Mouse (Mus musculus) midbrain, postnatal 0 days (tissue): ENCODE measurements around the gene Cables2. TPM values are rescaled to one million over a fixed set of nuclear protein-coding genes. Genes with fewer than 3 reads are reported as not detected.

Experiments
- ATAC-seq: fragments of 200-750 bp; cut with Nextera tagmentation; 2 replicates; pipeline ENCODE4 v1.8.0; 2017; ENCODE audit warnings: moderate number of reproducible peaks, mild to moderate bottlenecking, moderate TSS enrichment, moderate library complexity; ENCODE audit not compliant: low FRiP score
- DNase-seq: peaks from one replicate; pipeline ENCODE4 v3.0.0-alpha.2; 2015; ENCODE audit warnings: low spot score
- H3K27ac ChIP-seq: fragments of 300-500 bp; sonication (generic); 2 replicates; pipeline ENCODE4 v1.5.1; 2014; ENCODE audit warnings: low read depth, mild to moderate bottlenecking, low read length, mixed read lengths
- H3K27me3 ChIP-seq: fragments of 300-500 bp; sonication (generic); 2 replicates; pipeline ENCODE4 v1.6.1; 2014; ENCODE audit warnings: low read length, control low read depth, mixed read lengths; ENCODE audit not compliant: insufficient read depth
- H3K36me3 ChIP-seq: fragments of 300-500 bp; sonication (generic); 2 replicates; pipeline ENCODE4 v1.6.1; 2014; ENCODE audit warnings: low read length, control low read depth, mixed read lengths; ENCODE audit not compliant: insufficient read depth
- H3K4me1 ChIP-seq: fragments of 300-500 bp; sonication (generic); 2 replicates; pipeline ENCODE4 v1.6.1; 2014; ENCODE audit warnings: mild to moderate bottlenecking, control low read depth, antibody characterized with exemption, low read length, mixed read lengths; ENCODE audit not compliant: insufficient read depth
- H3K4me2 ChIP-seq: fragments of 300-500 bp; sonication (generic); 2 replicates; pipeline ENCODE4 v1.6.1; 2014; ENCODE audit warnings: low read depth, mild to moderate bottlenecking, low read length, mixed read lengths; ENCODE audit not compliant: poor library complexity, severe bottlenecking
- H3K4me3 ChIP-seq: fragments of 300-500 bp; sonication (generic); 2 replicates; pipeline ENCODE4 v1.5.1; 2014; ENCODE audit warnings: low read depth, mild to moderate bottlenecking, low read length, moderate library complexity
- H3K9ac ChIP-seq: fragments of 300-500 bp; sonication (generic); replicated peaks from 2 replicates; pipeline ENCODE4 v1.6.1; 2014; ENCODE audit warnings: mild to moderate bottlenecking, low read length, moderate library complexity, mixed read lengths; ENCODE audit not compliant: poor library complexity, severe bottlenecking
- H3K9me3 ChIP-seq: fragments of 300-500 bp; sonication (generic); 2 replicates; pipeline ENCODE4 v1.6.1; 2016; ENCODE audit warnings: low read length, control low read depth
- CTCF ChIP-seq: IDR thresholded peaks from 2 replicates; pipeline ENCODE4 v1.5.1; 2016; ENCODE audit warnings: antibody characterized with exemption, mild to moderate bottlenecking
- WGBS: fragments of 180-500 bp; shearing (Covaris S2); extraction: QIAGEN DNeasy Blood & Tissue Kit; methylation state at CpG from one replicate; pipeline ENCODE4 v1.1.7; 2014; 5-methylcytosine and 5-hydroxymethylcytosine counted together
- polyA plus RNA-seq: library from polyadenylated mRNA; unstranded; fragments of >200 nt; fragmentation: Nextera tagmentation; extraction: Ambion mirVana; gene quantifications from 2 replicates; pipeline ENCODE4 v1.2.1, GENCODE M21; 2015
- total RNA-seq: library from RNA; depleted of rRNA; stranded (reverse); fragments of >200 nt; gene quantifications from 2 replicates; pipeline ENCODE4 v1.2.3, GENCODE M21; 2014

Cables2 gene
- total and polyA plus RNA-seq, 2 experiments from 2014 or later, result 37.8 to 59.1 TPM

DNA sequence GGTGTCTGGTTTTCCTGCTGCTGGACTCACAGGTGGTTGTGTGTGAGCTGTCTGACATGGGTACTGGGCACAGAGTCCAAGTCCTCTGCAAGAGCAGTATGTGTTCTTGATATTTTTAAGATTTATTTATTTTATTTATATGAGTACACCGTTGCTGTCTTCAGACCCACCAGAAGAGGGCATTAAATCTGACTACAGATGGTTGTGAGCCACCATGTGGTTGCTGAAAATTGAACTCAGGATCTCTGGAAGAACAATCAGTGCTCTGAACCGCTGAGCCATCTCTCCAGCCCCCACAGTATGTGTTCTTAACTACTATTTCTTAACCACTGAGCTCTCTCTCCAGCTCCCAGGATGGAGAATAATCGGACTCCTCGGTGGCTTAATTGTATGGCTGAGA lies 28.9 kb upstream of the Cables2 start:
- Histone ChIP-seq H3K36me3 (no peaks in the 10 kb centered on the region), H3K4me1 (no peaks in the 10 kb centered on the region), H3K27ac (no peak overlapping the region), H3K9ac (no peak overlapping the region), H3K27me3 (no peaks in the 10 kb centered on the region), H3K9me3 (0 out of 2 replicates have a peak, but pooled peaks cover 4% of the 10 kb centered on the region), H3K4me3 (no peak overlapping the region), H3K4me2 (no peak overlapping the region)
- ATAC-seq (no peak), DNase-seq (no peak)
- 81% methylated on average over 4 of the region's 4 CpGs for WGBS
- no peak for TF ChIP-seq CTCF

DNA sequence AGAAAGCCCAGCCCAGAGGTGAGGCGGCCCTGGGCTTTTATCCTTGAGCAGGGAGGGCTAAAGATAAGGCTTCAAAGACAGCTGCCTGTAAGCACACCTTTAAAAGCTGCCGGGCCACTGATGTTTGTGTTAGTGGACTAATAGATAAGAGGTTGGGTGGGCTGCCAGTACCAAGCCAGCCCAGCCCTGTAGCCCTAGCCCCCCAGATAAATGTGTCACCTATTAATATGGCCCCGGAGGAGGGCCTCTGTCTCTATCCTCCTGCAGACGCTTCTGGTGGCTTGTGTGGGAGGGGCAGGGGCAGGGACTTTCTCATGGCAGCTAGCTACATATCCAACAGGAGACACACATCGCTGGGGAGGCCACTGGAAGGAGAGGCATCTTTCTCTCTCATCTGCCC lies 27.5 kb upstream of the Cables2 start:
- Histone ChIP-seq H3K36me3 (no peaks in the 10 kb centered on the region), H3K27ac (no peak overlapping the region), H3K9me3 (0 out of 2 replicates have a peak, but pooled peaks cover 4% of the 10 kb centered on the region), H3K4me1 (no peaks in the 10 kb centered on the region), H3K4me3 (no peak overlapping the region), H3K4me2 (no peak overlapping the region), H3K9ac (no peak overlapping the region), H3K27me3 (no peaks in the 10 kb centered on the region)
- 63% methylated on average over 5 of the region's 5 CpGs for WGBS
- DNase-seq (no peak), ATAC-seq (no peak)
- TF ChIP-seq CTCF, result no peak

DNA sequence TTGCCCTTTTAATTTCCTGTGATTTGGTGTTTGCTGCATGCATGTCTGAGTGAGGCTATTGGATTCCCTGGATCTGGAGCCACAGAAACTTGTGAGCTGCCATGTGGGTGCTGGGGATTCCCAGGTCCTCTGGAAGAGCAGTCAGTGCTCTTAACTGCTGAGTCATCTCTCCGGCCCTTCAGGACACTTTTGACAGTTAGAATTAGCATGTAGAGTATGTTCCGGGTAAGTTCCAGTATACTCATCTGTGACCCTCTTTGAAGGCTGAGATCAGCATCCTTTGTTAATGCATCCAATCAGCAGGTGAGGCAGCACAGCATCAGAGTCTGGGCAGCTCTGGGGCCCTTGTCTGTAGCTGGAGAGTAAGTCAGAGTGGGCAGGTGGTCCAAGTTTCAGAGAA lies 27.0 kb upstream of the Cables2 start:
- H3K4me2 ChIP-seq, result no peak overlapping the region
- no peaks in the 10 kb centered on the region for H3K27me3 ChIP-seq
- TF ChIP-seq CTCF, result no peak
- no peak overlapping the region for H3K27ac ChIP-seq
- H3K9ac ChIP-seq, result no peak overlapping the region
- no peaks in the 10 kb centered on the region for H3K4me1 ChIP-seq
- WGBS, result 83% methylated on average over 2 of the region's 2 CpGs
- ATAC-seq (no peak), DNase-seq (no peak)
- no peak overlapping the region for H3K4me3 ChIP-seq
- H3K36me3 ChIP-seq, result no peaks in the 10 kb centered on the region
- 0 out of 2 replicates have a peak, but pooled peaks cover 4% of the 10 kb centered on the region for H3K9me3 ChIP-seq

DNA sequence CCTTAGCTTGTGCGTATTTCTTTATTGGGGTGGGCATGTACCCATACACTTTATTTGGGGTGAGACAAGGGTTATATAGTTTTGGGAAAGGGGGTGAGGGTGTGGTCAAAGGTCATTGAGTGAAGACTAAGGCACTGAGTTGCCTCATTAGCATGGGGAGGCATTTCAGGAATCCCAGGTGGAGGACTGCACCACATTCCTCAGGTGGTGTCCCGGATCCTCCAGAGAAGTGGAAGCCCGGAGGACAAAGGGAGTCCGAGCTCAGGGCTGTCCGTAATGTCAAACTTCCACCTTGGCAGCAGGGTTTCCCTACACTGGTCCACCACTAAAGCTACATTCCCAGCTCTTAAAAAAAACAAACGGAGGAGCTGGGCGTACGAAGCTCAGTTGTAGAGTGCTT lies 19.6 kb upstream of the Cables2 start:
- no peak overlapping the region for H3K4me2 ChIP-seq
- H3K4me3 ChIP-seq, result no peak overlapping the region
- DNase-seq (no peak), ATAC-seq (no peak)
- no peaks in the 10 kb centered on the region for H3K27me3 ChIP-seq
- H3K9me3 ChIP-seq, result no peaks in the 10 kb centered on the region
- no peak for TF ChIP-seq CTCF
- H3K4me1 ChIP-seq, result no peaks in the 10 kb centered on the region
- no peak overlapping the region for H3K27ac ChIP-seq
- H3K9ac ChIP-seq, result no peak overlapping the region
- no peaks in the 10 kb centered on the region for H3K36me3 ChIP-seq
- 77% methylated on average over 8 of the region's 8 CpGs for WGBS

DNA sequence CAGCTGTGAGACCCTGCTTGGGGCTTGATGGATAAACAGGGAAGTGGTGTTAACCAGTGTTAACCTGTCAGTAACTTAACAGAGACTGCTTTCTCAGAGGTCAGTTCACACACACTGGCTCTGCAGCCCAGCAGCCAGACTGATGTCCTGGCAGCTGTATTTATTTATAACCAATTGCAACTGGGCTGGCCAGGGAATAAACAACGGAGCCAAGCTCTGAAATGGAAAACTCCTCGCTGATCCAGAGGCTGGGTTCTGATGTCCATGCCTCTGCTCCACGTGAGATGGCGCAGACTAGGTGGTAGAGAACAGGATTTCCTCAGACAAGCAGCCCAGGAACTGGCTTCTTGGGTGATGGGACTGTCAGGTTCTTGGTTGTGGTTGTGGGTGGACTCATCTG lies 18.7 kb upstream of the Cables2 start:
- DNase-seq (no peak), ATAC-seq (no peak)
- no peaks in the 10 kb centered on the region for H3K4me1 ChIP-seq
- H3K9ac ChIP-seq, result no peak overlapping the region
- no peak for TF ChIP-seq CTCF
- no peak overlapping the region for H3K27ac ChIP-seq
- H3K9me3 ChIP-seq, result no peaks in the 10 kb centered on the region
- H3K36me3 ChIP-seq, result no peaks in the 10 kb centered on the region
- 89% methylated on average over 4 of the region's 4 CpGs for WGBS
- H3K4me3 ChIP-seq, result no peak overlapping the region
- no peaks in the 10 kb centered on the region for H3K27me3 ChIP-seq
- H3K4me2 ChIP-seq, result no peak overlapping the region

DNA sequence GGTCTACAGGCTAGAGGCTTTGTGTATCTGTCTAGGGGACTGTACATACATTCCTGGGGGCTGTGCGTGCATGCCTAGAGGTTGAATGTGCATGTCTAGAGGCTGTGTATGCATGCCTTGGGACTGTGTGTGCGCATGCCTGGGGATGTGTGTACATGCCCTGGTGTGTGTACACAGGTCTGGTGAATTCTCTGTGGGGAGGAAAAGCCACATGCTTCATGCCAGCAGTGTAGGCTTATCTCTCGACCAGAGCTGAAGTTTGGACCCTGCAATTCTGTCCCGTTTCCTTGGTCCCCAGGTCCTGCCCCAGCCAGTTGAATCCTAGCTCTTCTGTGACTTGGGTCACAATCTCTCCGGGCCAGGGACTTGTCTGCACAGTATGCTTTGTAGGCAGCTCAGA lies 18.3 kb upstream of the Cables2 start:
- Histone ChIP-seq H3K27ac (no peak overlapping the region), H3K4me1 (no peaks in the 10 kb centered on the region), H3K27me3 (no peaks in the 10 kb centered on the region), H3K4me3 (no peak overlapping the region), H3K4me2 (no peak overlapping the region), H3K9me3 (no peaks in the 10 kb centered on the region), H3K36me3 (no peaks in the 10 kb centered on the region), H3K9ac (no peak overlapping the region)
- ATAC-seq (no peak), DNase-seq (no peak)
- no peak for TF ChIP-seq CTCF
- 80% methylated on average over 5 of the region's 5 CpGs for WGBS

DNA sequence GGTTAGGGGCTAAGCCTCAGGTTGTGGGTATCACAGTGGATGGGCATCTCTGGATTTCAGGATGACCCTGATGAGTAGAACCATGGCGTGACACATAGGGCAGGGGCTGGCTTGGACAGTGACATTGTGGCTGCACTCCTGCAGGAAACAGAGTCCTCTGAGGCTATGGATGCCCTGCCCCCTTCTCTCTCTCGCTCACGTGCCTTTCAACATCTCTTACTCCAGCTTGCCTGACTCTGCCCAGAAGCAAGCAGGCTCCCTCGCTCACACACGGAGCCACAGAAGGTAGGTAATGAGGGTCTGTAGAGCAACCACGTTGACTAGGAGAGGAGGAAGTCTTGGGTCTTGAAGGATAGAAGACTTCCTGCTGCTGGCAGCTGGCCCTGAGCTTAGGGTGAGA lies 17.2 kb upstream of the Cables2 start:
- no peaks in the 10 kb centered on the region for H3K4me1 ChIP-seq
- H3K36me3 ChIP-seq, result no peaks in the 10 kb centered on the region
- no peak overlapping the region for H3K9ac ChIP-seq
- H3K4me3 ChIP-seq, result no peak overlapping the region
- no peaks in the 10 kb centered on the region for H3K27me3 ChIP-seq
- no peak overlapping the region for H3K27ac ChIP-seq
- TF ChIP-seq CTCF, result no peak
- ATAC-seq (no peak), DNase-seq (no peak)
- 67% methylated on average over 6 of the region's 6 CpGs for WGBS
- H3K9me3 ChIP-seq, result no peaks in the 10 kb centered on the region
- H3K4me2 ChIP-seq, result no peak overlapping the region
